Mouse (Mus musculus): ENCODE data around the gene Actl11.

- TF ChIP-seq CTCF (IDR thresholded peaks at IDR 0.05; ENCODE audit: borderline replicate concordance, insufficient read depth, low read depth, low read length) (no peak), POLR2A (IDR thresholded peaks at IDR 0.05; ENCODE audit: borderline replicate concordance, insufficient read depth, low read length) (peak; percentile 84; the same call in 1 of the 2 replicates)
Measured at GRCm38 (mm10) chr9:107950460-107951355, 22.4 kb downstream of the Actl11 start.
